Mouse (Mus musculus): ENCODE data around the gene Il10ra.

Il10ra gene

GRCm38 (mm10) chr9:45268597-45269325, at the start of gene Il10ra:
Gene Il10ra, minus strand, starts transcription at chr9:45269149.
- DNase-seq (ENCODE audit: low read depth, low spot score): no peak

- no peak for DNase-seq (ENCODE audit: low read depth, low spot score)
Observed at GRCm38 (mm10) chr9:45317635-45318034, 48.7 kb upstream of the Il10ra start.

DNA sequence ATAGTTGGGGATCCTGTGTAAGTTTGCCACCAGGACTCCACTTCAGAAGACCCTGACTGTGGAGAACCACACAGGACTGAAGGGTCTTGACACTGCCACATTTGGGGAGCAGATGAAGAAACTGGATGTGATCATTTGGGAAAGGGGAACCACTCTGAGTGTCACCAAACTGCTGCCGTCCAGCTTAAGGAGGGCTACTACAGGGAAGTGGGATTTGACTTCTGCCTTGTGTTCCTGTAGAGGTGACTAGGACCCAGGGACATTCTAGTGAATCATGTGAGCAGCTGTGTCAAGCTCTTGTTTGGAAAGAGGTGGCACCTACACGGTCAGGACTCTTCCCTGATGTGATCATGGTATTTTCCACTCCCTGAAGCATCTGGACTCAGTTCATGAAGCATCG, 45.0 kb upstream of the Il10ra start:
- no peak for DNase-seq (ENCODE audit: low read depth, low spot score)

DNA sequence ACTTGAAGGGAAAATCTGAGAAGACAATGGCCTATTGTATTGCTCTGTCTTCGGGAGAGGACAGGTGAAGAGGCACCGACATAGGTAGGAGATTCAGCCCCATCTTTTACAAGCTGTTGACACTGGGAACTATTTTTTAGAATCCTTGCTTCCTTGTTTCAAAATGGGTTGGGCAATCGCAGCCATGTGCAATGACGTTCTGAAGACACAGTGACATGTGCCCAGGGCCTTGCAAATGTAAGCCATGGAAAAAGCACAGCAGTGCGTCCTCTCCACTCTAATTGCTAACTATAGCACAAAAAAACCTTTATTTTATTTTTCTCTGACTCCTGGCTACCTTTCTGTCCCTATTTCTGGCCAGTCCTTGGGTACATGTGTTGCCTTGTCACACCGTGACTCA, 42.9 kb upstream of the Il10ra start:
- no peak for DNase-seq (ENCODE audit: low read depth, low spot score)

DNA sequence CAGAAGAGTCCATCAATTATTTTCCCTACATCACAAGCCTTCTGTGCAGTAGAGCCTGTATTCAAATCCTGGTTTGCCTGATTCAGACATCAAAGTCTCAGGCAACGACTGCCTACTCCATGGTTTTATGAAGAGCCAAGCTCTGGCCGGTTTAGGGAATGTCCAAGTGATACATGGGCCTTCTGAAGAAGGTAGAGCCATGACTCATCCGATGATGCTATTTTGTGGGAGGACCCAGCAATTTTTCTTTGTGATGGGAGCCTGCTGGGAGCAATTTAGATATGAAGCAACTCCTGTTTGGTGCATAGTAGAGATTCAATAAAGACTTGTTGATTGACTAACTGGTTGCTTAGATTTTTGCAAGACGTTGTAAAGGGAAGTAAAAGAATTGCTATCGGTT, 39.6 kb upstream of the Il10ra start:
- DNase-seq (ENCODE audit: low read depth, low spot score): no peak

DNA sequence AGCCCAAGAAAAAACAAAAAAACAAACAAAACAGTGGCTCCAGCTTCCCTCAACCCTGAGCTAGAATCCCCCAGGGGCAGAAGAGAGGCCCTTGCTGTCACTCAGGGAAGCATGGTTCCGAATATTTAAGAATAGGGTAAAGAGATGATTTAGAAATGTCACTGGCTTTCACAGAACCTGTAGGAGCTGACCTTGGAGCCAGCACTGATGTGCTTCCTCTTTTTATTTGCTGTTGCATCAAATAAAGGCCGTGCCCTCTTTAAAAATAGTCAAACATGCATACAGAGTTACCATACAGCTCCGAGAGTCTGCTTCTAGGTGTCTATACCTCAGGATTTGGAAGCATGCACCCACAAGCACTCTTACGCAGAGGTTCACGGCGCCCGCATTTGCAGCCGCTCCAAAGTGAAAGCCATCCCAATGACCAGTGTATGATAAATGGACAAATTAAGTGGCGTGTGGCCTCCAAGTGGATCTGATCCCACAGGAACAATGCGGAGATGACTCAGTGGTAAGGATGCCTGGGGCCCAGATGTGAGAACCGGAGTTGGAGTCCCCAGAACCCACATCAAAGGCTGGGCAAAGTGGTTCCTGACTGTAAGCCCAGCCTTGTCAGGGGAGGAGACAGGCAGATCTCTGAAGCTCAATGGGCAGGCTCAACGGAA, 37.9 kb upstream of the Il10ra start:
- DNase-seq (ENCODE audit: low read depth, low spot score): no peak

GRCm38 (mm10) chr9:45301771-45302170, 32.8 kb upstream of the Il10ra start:
- DNase-seq (ENCODE audit: low read depth, low spot score): no peak

GRCm38 (mm10) chr9:45300422-45301104, 31.6 kb upstream of the Il10ra start:
- DNase-seq (ENCODE audit: low read depth, low spot score): peak; percentile 46

DNA sequence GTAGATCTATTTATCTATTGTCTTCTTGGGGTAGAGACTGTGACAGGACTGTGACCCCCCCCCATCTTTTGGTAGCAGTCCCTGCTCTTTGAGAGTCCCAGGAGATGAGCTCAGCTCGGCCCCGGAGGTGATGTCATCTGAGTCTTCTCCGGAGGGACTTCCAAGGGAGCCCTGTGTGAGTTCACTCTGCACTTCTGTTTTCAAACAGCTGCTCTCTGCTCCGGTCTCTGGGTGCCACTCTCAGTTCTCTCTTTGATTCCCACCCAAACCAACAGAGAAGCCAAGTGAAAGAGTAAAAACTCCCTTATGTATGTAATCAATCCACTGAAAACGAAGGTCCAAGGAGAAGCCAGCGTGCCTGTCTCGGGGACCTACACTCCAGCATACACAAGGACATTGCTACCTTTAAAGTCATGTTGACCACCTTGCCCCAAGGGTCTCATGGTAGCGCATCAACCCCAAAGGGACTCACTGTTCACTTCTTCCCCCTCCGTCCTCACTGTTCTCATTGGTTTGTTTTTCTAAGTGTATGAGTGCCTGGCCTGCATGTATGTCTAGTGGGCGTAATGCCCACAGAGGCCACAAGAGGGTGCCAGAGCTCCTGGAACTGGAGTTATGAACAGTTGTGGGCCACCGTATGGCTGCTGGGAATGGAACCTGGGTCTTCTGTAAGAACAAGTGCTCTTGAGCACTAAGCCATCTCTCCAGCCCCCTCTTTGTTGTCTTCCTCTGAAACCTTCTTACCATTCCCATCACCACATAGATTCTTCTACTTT, 30.5 kb upstream of the Il10ra start:
- peak; percentile 19 for DNase-seq (ENCODE audit: low read depth, low spot score)

GRCm38 (mm10) chr9:45294210-45295011, 25.5 kb upstream of the Il10ra start:
- no peak for DNase-seq (ENCODE audit: low read depth, low spot score)

- no peak for DNase-seq (ENCODE audit: low read depth, low spot score)
Observed at GRCm38 (mm10) chr9:45291481-45292168, 22.7 kb upstream of the Il10ra start.

DNA sequence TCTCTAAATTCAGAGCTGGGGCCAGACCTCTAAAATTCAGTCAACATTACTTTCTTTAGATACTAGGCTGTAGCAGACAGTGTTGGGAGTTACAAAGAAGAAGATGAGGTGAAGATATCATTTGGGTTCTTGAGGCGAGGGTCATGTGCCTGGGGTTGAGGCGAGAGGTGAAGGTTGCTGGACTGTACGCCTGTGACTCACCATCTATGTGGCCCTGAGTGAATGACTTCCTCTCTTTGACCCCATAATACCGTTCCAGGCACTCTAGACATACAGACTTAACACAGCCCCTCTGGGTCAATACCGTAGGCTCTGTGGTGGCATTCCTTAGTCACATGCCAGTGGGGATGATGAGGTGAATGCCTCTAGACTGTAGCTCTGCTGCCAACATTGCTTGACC, 13.5 kb upstream of the Il10ra start:
- DNase-seq (ENCODE audit: low read depth, low spot score): no peak

DNA sequence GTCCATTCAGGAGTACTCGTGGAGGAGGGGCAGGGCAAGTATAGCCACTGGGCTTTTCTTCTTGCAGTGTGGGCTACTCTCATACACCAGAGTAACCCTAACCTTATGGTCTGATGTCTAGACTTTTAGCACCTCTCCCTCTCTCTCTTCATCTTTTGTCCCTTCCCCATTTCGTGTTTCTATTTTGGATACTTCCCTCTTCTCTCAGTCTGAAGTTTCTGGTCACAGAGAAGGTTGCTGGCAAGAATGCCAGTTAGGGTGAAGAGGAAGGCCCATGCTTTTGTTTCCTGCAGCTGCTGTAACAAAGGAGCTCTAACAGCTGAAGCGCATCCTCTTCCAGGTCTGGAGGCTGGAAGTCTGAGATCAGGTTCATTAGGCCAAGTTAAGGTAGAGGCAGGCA, 11.9 kb upstream of the Il10ra start:
- no peak for DNase-seq (ENCODE audit: low read depth, low spot score)

DNA sequence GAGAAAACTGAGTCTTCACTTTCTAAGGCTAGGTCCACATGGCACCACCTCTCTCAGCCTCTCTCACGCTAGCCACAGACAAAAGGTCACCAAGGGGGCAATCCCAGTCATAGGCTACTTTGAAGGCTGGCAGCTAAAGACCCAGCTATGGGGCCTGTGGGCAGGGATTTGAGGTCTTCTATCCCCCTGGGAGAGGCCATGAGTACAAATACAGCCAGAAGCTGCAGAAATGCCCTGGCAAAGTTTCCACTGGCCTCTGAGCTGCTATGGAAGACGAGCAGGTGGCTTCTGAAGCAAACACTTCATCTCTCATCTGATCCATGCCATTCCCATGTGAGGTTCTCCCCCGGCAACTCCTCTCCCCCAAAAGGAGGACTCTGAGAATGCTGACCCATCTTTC, 11.1 kb upstream of the Il10ra start:
- no peak for DNase-seq (ENCODE audit: low read depth, low spot score)

DNA sequence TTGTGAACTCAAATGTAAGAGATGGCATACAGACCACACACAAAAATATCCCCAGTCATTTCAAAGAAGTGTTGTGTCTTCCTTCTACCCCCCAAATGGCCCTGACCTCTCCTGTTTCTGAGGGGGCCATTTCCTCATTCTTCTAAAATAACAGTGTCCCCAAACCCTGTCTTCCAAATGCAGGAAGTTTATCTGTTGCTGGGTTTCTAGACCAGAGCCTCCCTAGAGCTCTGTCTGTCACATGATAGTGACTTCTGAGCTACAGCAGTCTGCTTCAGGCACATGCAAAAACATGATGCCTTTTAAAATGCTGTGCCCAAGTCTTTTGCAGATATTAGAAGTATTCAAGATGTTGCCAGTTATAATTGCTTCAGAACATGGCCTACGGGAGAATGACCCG, 5.7 kb upstream of the Il10ra start:
- no peak for DNase-seq (ENCODE audit: low read depth, low spot score)

- no peak for DNase-seq (ENCODE audit: low read depth, low spot score)
Observed at GRCm38 (mm10) chr9:45274218-45274617, 5.3 kb upstream of the Il10ra start.

GRCm38 (mm10) chr9:45272213-45272612, 3.3 kb upstream of the Il10ra start:
- no peak for DNase-seq (ENCODE audit: low read depth, low spot score)

GRCm38 (mm10) chr9:45268079-45268478, 870 bp downstream of the Il10ra start:
- DNase-seq (ENCODE audit: low read depth, low spot score): no peak

GRCm38 (mm10) chr9:45267099-45267498, 1.9 kb downstream of the Il10ra start:
- no peak for DNase-seq (ENCODE audit: low read depth, low spot score)

GRCm38 (mm10) chr9:45261872-45262271, 7.1 kb downstream of the Il10ra start:
- no peak for DNase-seq (ENCODE audit: low read depth, low spot score)

- no peak for DNase-seq (ENCODE audit: low read depth, low spot score)
Observed at GRCm38 (mm10) chr9:45261466-45261865, 7.5 kb downstream of the Il10ra start.
